Mouse (Mus musculus) lung, adult 2 months (tissue): ENCODE measurements around the gene Cdk2.

Source experiments
- CTCF ChIP-seq: fragments of 200-500 bp; IDR thresholded peaks from 2 replicates; pipeline ENCODE4 v1.5.1; 2011; ENCODE audit warnings: mild to moderate bottlenecking, low read length, control low read depth; ENCODE audit not compliant: insufficient read depth
- POLR2A ChIP-seq: fragments of 200-500 bp; IDR thresholded peaks from 2 replicates; pipeline ENCODE4 v1.6.1; 2011; ENCODE audit warnings: low read depth, mild to moderate bottlenecking, control low read depth, low read length, borderline replicate concordance; ENCODE audit errors: extremely low read depth

- 0 out of 2 replicates have a peak, but pooled peaks have one; percentile 13 for TF ChIP-seq POLR2A
- no peak for TF ChIP-seq CTCF
Measured at GRCm38 (mm10) chr10:128744211-128744610, 39.4 kb upstream of the Cdk2 start.
